Mouse (Mus musculus): ENCODE results near the gene Tacr1.
"Not testable (repeated sequence)": the region's sequence is repeated elsewhere in the genome, so short reads cannot be mapped to it uniquely, and the experiment has no call there.

The Tacr1 gene

GRCm38 (mm10) chr6:82401595-82402451 is at the start of gene Tacr1:
Gene Tacr1 (plus strand): TSS chr6:82402334.
- no peak for DNase-seq

- no peak for DNase-seq
Measured at GRCm38 (mm10) chr6:82376144-82376543, 26.0 kb upstream of the Tacr1 start.

GRCm38 (mm10) chr6:82383556-82383955 is 18.6 kb upstream of the Tacr1 start:
- no peak for DNase-seq

- no peak for DNase-seq
Measured at GRCm38 (mm10) chr6:82402501-82403495, 664 bp downstream of the Tacr1 start.

- DNase-seq: no peak
Measured at GRCm38 (mm10) chr6:82418367-82418766, 16.2 kb downstream of the Tacr1 start.

- no peak for DNase-seq
Measured at GRCm38 (mm10) chr6:82420222-82420621, 18.1 kb downstream of the Tacr1 start.

- no peak for DNase-seq
Measured at GRCm38 (mm10) chr6:82428890-82429289, 26.8 kb downstream of the Tacr1 start.

GRCm38 (mm10) chr6:82429766-82430165 is 27.6 kb downstream of the Tacr1 start:
- DNase-seq: no peak

GRCm38 (mm10) chr6:82437174-82437573 is 35.0 kb downstream of the Tacr1 start:
- no peak for DNase-seq

- not testable (repeated sequence) for DNase-seq
Measured at GRCm38 (mm10) chr6:82452206-82453095, 50.3 kb downstream of the Tacr1 start.

GRCm38 (mm10) chr6:82455245-82455644 is 53.1 kb downstream of the Tacr1 start:
- no peak for DNase-seq

- no peak for DNase-seq
Measured at GRCm38 (mm10) chr6:82457163-82457763, 55.1 kb downstream of the Tacr1 start.

GRCm38 (mm10) chr6:82458762-82459389 is 56.7 kb downstream of the Tacr1 start:
- no peak for DNase-seq

- DNase-seq: no peak
Measured at GRCm38 (mm10) chr6:82463171-82463570, 61.0 kb downstream of the Tacr1 start.

- no peak for DNase-seq
Measured at GRCm38 (mm10) chr6:82474477-82474876, 72.3 kb downstream of the Tacr1 start.

GRCm38 (mm10) chr6:82483842-82484241 is 81.7 kb downstream of the Tacr1 start:
- no peak for DNase-seq

- DNase-seq: no peak
Measured at GRCm38 (mm10) chr6:82494481-82494880, 92.3 kb downstream of the Tacr1 start.

- no peak for DNase-seq
Measured at GRCm38 (mm10) chr6:82510843-82511416, 108.8 kb downstream of the Tacr1 start.

- DNase-seq: no peak
Measured at GRCm38 (mm10) chr6:82519626-82520025, 117.5 kb downstream of the Tacr1 start.

- no peak for DNase-seq
Measured at GRCm38 (mm10) chr6:82522567-82522966, 120.4 kb downstream of the Tacr1 start.

All from thymus, postnatal 14 days (tissue).